Mouse (Mus musculus) kidney, postnatal 14 days (tissue): ENCODE results near the gene Cby3.

Experiments used
- DNase-seq: peaks from one replicate; pipeline ENCODE4 v3.0.0; 2022; ENCODE audit warnings: mixed read lengths

The Cby3 gene

DNA sequence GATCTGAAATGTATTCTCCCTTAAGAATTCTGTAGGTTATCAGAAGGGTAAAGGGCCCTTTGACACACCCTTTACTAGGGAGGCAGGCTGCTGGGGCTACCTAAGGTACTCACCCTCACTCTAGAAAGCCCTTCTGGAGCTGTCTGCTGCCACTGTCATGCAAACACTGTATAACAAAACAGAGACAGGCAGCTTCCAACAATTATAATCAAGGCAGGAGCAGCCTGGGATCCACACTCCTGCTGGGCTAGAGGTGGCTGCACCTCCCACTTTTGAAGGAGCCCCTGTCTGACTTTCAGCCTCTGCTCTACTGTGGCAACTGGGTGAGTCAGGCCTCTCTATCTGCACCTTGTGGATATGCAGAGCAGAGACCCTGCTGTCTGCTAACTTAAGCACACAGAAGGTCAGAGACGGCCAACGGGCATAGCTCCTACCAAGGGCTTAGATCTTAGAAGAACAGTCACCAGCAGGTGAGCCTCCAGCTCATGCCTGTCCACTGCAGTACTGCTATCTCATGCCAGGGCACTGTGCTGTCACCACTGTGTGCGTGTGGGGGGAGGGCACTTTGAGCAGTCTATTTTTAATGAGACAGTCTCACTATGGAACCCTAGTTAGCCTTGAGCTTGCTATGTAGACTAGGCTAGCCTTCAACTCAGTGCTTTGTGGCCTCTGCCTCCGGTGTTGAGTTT, 37.2 kb downstream of the Cby3 start:
- DNase-seq, result no peak

DNA sequence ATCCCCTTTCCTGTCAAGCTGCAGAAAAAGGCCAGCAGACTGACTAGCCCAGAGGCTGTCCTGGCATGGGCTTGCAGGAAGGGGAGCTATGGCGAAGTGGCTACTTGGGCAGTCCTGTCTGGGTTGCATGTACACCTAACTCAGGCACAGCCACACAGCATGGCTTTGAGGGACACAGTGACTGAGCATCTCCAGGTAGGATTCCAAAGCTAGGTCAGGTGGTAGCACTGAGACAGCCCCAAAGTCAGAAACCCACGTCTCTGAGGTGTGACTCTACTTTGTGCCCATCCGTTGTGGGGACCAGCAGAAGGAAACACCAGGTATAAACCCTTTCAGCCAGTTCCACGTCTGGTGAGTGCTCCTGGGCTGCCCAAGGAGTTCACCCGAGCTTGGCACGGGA, 39.0 kb downstream of the Cby3 start:
- DNase-seq, result no peak

- DNase-seq, result no peak
Measured at GRCm38 (mm10) chr11:50394731-50395130, 40.5 kb downstream of the Cby3 start.

- no peak for DNase-seq
Measured at GRCm38 (mm10) chr11:50396766-50397307, 42.6 kb downstream of the Cby3 start.

DNA sequence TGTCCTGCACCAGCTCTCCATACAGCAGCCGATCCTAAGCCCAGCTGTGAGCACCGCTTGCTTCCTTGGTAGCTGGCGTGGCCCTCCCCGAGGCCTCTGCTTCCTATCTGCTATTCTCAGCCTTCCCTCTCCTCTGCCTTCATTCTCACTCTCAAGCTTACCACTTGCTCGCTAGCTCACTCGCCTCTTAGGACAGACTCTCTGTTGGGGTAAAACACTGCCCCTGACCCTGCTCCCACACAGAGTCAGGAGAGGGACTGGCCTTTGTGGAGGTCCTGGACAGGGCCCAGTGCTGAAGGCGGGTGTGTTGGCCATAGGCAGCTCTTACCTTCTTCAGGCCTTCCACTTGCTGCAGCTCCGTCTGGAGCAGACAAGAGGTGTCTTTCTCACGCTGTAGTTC, 43.1 kb downstream of the Cby3 start:
- no peak for DNase-seq

DNA sequence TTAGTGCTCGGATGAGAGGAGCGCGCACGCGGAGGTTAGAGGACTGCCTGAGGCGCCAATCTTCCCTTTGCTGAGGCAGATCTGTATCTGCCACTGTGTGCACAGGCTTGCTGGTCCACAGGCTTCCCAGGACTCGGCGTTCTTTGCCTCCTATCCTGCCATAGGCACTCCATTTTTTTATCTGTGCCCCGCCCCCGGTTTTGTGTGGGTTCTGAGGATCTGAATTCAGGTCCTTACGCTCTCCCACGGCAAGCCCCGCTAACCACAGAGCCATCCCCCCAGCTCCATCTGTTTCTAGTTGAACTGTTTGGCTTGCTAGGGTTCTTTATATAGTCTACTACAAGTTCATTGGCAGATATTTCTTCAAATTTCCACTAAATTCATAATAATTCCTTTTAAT, 44.5 kb downstream of the Cby3 start:
- no peak for DNase-seq

DNA sequence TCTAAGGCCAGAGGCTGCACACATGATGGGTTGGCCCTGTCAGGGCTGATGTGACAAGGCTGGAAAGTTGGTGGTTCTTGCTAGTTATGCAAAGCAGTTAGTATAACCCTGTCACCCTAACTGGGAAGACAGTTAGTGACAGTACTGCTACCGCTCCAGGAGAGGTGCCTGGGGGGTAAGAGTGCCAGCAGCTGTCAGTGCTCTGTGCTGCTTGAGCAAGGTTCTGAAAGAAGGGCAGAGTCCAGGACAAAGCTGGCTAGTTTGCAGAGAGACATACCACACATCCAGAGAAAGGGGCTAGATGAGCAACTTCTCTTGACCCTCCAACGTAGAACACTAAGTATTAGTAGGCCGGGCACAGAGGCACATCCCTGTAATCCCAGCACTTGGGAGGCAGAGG, 48.2 kb downstream of the Cby3 start:
- DNase-seq, result no peak

- DNase-seq, result peak; percentile 68
Measured at GRCm38 (mm10) chr11:50403367-50404014, 49.2 kb downstream of the Cby3 start.

- DNase-seq, result no peak
Measured at GRCm38 (mm10) chr11:50407235-50407634, 53.0 kb downstream of the Cby3 start.
